Mouse (Mus musculus) ES-E14 (cell line): ENCODE measurements around the gene Cyp2d11.
"Not testable (repeated sequence)": the region's sequence is repeated elsewhere in the genome, so short reads cannot be mapped to it uniquely, and the experiment has no call there.

Experiments
- CHD2 ChIP-seq: IDR thresholded peaks from 2 replicates; pipeline ENCODE4 v1.6.1; 2014; ENCODE audit warnings: mild to moderate bottlenecking, low read depth, low read length, inconsistent platforms
- ZNF384 ChIP-seq: IDR thresholded peaks from 2 replicates; pipeline ENCODE4 v1.6.1; 2012; ENCODE audit warnings: low read depth, low read length, inconsistent platforms

DNA sequence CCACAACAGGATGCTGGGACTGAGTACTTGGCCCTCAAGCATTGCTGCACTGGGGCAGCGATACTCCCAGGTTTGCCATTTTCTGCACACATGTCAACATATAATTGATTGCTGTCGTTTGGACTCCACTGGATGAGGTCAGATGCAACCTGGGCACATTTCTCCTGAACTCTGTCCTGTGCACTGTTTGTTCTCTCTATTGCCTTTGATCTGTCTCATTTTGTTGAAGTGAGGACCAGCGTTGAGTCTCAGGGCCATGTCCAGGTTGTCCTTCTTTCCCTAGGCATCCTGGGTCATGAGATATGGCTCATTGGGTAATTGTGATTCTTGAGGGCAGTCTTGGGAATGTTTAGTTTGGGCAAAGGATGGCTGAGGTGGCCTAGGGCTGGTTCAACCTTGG lies 2.1 kb upstream of the Cyp2d11 start:
- not testable (repeated sequence) for TF ChIP-seq CHD2, ZNF384
